Mouse (Mus musculus): ENCODE results near the gene Olfr847. TPM values are rescaled to one million over a fixed set of nuclear protein-coding genes. Genes with fewer than 3 reads are reported as not detected.

Olfr847 gene
- not detected in 2 replicates for polyA plus RNA-seq (2015; fragmentation: Nextera tagmentation; extraction: Ambion mirVana)

GRCm38 (mm10) chr9:19378569-19378968, at the start of gene Olfr847:
Olfr847 (minus strand) TSS chr9:19378669.
- no peak within 1 kb of the TSS for H3K27ac ChIP-seq
- no peak within 1 kb of the TSS for H3K4me3 ChIP-seq (replicated peaks)
- H3K4me1 ChIP-seq (replicated peaks), result no peaks in the 10 kb centered on the region
- H3K36me3 ChIP-seq, result no peaks in the 10 kb centered on the region
- H3K4me2 ChIP-seq (replicated peaks), result no peak within 1 kb of the TSS
- ATAC-seq, result no peak
- no peaks in the 10 kb centered on the region for H3K9me3 ChIP-seq
- H3K27me3 ChIP-seq (replicated peaks), result no peaks in the 10 kb centered on the region
- no peak within 1 kb of the TSS for H3K9ac ChIP-seq
- 73% methylated on average over 1 of the region's 1 CpGs for WGBS

GRCm38 (mm10) chr9:19363905-19364304, 14.6 kb downstream of the Olfr847 start, which contains the start of gene Olfr846:
Olfr846 (minus strand) TSS chr9:19364005.
- no peak within 1 kb of the TSS for H3K4me2 ChIP-seq (replicated peaks)
- H3K27ac ChIP-seq, result no peak within 1 kb of the TSS
- H3K4me1 ChIP-seq (replicated peaks), result no peaks in the 10 kb centered on the region
- no peaks in the 10 kb centered on the region for H3K36me3 ChIP-seq
- no peak for ATAC-seq
- no peak within 1 kb of the TSS for H3K9ac ChIP-seq
- no peaks in the 10 kb centered on the region for H3K9me3 ChIP-seq
- WGBS, result 55% methylated on average over 1 of the region's 1 CpGs
- H3K27me3 ChIP-seq (replicated peaks), result no peaks in the 10 kb centered on the region
- no peak within 1 kb of the TSS for H3K4me3 ChIP-seq (replicated peaks)

GRCm38 (mm10) chr9:19336157-19336556, 42.3 kb downstream of the Olfr847 start, which contains the start of gene Olfr845:
Olfr845 (plus strand) TSS chr9:19336457.
- no peaks in the 10 kb centered on the region for H3K4me1 ChIP-seq (replicated peaks)
- no peaks in the 10 kb centered on the region for H3K27me3 ChIP-seq (replicated peaks)
- no peak for ATAC-seq
- H3K9me3 ChIP-seq, result no peaks in the 10 kb centered on the region
- no peak within 1 kb of the TSS for H3K9ac ChIP-seq
- no peak within 1 kb of the TSS for H3K4me2 ChIP-seq (replicated peaks)
- no peak within 1 kb of the TSS for H3K27ac ChIP-seq
- 65% methylated on average over 1 of the region's 1 CpGs for WGBS
- H3K36me3 ChIP-seq, result no peaks in the 10 kb centered on the region
- no peak within 1 kb of the TSS for H3K4me3 ChIP-seq (replicated peaks)

Other genes with a start within 250 kb of the Olfr847 start
- not detected in 2 replicates for gene Olfr837, start 242.4 kb downstream of the Olfr847 start, polyA plus RNA-seq (2015; fragmentation: Nextera tagmentation; extraction: Ambion mirVana)
- gene Olfr839-ps1, start 201.4 kb downstream of the Olfr847 start, polyA plus RNA-seq (2015; fragmentation: Nextera tagmentation; extraction: Ambion mirVana), result not detected in 2 replicates
- not detected in 2 replicates for gene Olfr843, start 126.7 kb downstream of the Olfr847 start, polyA plus RNA-seq (2015; fragmentation: Nextera tagmentation; extraction: Ambion mirVana)
- gene Olfr844, start 62.3 kb downstream of the Olfr847 start, polyA plus RNA-seq (2015; fragmentation: Nextera tagmentation; extraction: Ambion mirVana), result not detected in 2 replicates
- not detected in 2 replicates for gene Olfr845, start 42.2 kb downstream of the Olfr847 start, polyA plus RNA-seq (2015; fragmentation: Nextera tagmentation; extraction: Ambion mirVana)
- not detected in 2 replicates for gene Olfr846, start 14.7 kb downstream of the Olfr847 start, polyA plus RNA-seq (2015; fragmentation: Nextera tagmentation; extraction: Ambion mirVana)
- gene Olfr849, start 61.6 kb upstream of the Olfr847 start, polyA plus RNA-seq (2015; fragmentation: Nextera tagmentation; extraction: Ambion mirVana), result not detected in 2 replicates
- not detected in 2 replicates for gene Olfr850, start 99.6 kb upstream of the Olfr847 start, polyA plus RNA-seq (2015; fragmentation: Nextera tagmentation; extraction: Ambion mirVana)
- not detected in 2 replicates for gene Olfr851, start 114.6 kb upstream of the Olfr847 start, polyA plus RNA-seq (2015; fragmentation: Nextera tagmentation; extraction: Ambion mirVana)
- gene Olfr853, start 162.4 kb upstream of the Olfr847 start, polyA plus RNA-seq (2015; fragmentation: Nextera tagmentation; extraction: Ambion mirVana), result not detected in 2 replicates
- gene Olfr854, start 188.7 kb upstream of the Olfr847 start, polyA plus RNA-seq (2015; fragmentation: Nextera tagmentation; extraction: Ambion mirVana), result not detected in 2 replicates
- gene Olfr855, start 203.9 kb upstream of the Olfr847 start, polyA plus RNA-seq (2015; fragmentation: Nextera tagmentation; extraction: Ambion mirVana), result not detected in 2 replicates
- gene Zfp317, start 243.4 kb upstream of the Olfr847 start, polyA plus RNA-seq (2015; fragmentation: Nextera tagmentation; extraction: Ambion mirVana), result 22.4 and 24.0 TPM in 2 replicates

All from intestine, embryonic 15.5 days (tissue).